Mouse (Mus musculus) neural tube, embryonic 12.5 days (tissue): ENCODE results near the gene Rnf186. TPM values are rescaled to one million over a fixed set of nuclear protein-coding genes. Genes with fewer than 3 reads are reported as not detected.
"Not testable (repeated sequence)": the region's sequence is repeated elsewhere in the genome, so short reads cannot be mapped to it uniquely, and the experiment has no call there.

Experiments used
- ATAC-seq: fragments of 200-750 bp; cut with Nextera tagmentation; 2 replicates; pipeline ENCODE4 v1.8.0; 2017; ENCODE audit warnings: low read depth, mild to moderate bottlenecking, moderate TSS enrichment, moderate library complexity; ENCODE audit not compliant: low FRiP score
- H3K27ac ChIP-seq: fragments of 300-500 bp; sonication (generic); 2 replicates; pipeline ENCODE4 v1.5.1; 2016
- H3K27me3 ChIP-seq: fragments of 300-500 bp; sonication (generic); replicated peaks from 2 replicates; pipeline ENCODE4 v1.6.1; 2016; ENCODE audit warnings: mild to moderate bottlenecking
- H3K36me3 ChIP-seq: fragments of 300-500 bp; sonication (generic); 2 replicates; pipeline ENCODE4 v1.6.1; 2016; ENCODE audit warnings: mild to moderate bottlenecking
- H3K4me1 ChIP-seq: fragments of 300-500 bp; sonication (generic); 2 replicates; pipeline ENCODE4 v1.6.1; 2016
- H3K4me2 ChIP-seq: fragments of 300-500 bp; sonication (generic); replicated peaks from 2 replicates; pipeline ENCODE4 v1.6.1; 2016; ENCODE audit warnings: mild to moderate bottlenecking
- H3K4me3 ChIP-seq: fragments of 300-500 bp; sonication (generic); 2 replicates; pipeline ENCODE4 v1.5.1; 2016
- H3K9ac ChIP-seq: fragments of 300-500 bp; sonication (generic); 2 replicates; pipeline ENCODE4 v1.6.1; 2016; ENCODE audit warnings: mild to moderate bottlenecking
- H3K9me3 ChIP-seq: fragments of 300-500 bp; sonication (generic); 2 replicates; pipeline ENCODE4 v1.6.1; 2016; ENCODE audit warnings: mild to moderate bottlenecking
- WGBS: fragments of 180-500 bp; shearing (Covaris S2); methylation state at CpG from one replicate; pipeline ENCODE4 v1.1.7; 2016; 5-methylcytosine and 5-hydroxymethylcytosine counted together
- polyA plus RNA-seq: library from polyadenylated mRNA; unstranded; fragments of >200 nt; fragmentation: Nextera tagmentation; extraction: Ambion mirVana; gene quantifications from 2 replicates; pipeline ENCODE4 v1.2.1, GENCODE M21; 2016

Gene Rnf186
- polyA plus RNA-seq, 1 experiment from 2014 or later: not detected

DNA sequence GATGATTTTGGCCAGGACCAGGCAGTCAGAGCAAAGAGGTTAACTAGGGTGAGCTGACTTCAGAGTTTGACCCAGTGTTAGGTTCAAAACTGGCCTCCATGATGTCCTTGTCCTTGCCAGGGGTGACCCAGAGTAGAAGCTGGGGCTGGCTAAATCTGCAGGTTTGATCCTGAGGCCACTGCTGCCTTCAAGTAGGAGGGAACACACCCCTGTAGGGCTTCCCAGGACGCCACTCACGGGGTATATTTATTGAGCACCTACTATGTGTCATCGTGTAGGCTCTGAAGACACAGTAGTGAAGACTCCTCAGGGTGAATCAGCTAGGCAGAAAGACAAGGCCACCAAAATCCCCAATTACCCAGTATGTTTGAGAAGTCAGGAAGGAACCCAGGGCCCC, 6.8 kb downstream of the Rnf186 start:
- Histone ChIP-seq H3K4me2 (peak overlapping the region; percentile 97), H3K9me3 (no peaks in the 10 kb centered on the region), H3K4me3 (0 out of 2 replicates have a peak overlapping the region, but pooled peaks have one; percentile 54), H3K9ac (no peak overlapping the region; the same call in 1 of the 2 replicates), H3K4me1 (peaks cover 16% of the 10 kb centered on the region), H3K27me3 (no peaks in the 10 kb centered on the region), H3K36me3 (no peaks in the 10 kb centered on the region), H3K27ac (no peak overlapping the region)
- WGBS: 41% methylated on average over 3 of the region's 3 CpGs
- ATAC-seq: no peak

- not testable (repeated sequence) for H3K27me3 ChIP-seq, H3K9ac ChIP-seq, ATAC-seq, H3K4me2 ChIP-seq, H3K9me3 ChIP-seq, H3K36me3 ChIP-seq, H3K27ac ChIP-seq, H3K4me3 ChIP-seq
- 92% methylated on average over 2 of the region's 2 CpGs for WGBS
- H3K4me1 ChIP-seq: peaks cover 16% of the 10 kb centered on the region
Measured at GRCm38 (mm10) chr4:138974540-138974939, 7.6 kb downstream of the Rnf186 start.

DNA sequence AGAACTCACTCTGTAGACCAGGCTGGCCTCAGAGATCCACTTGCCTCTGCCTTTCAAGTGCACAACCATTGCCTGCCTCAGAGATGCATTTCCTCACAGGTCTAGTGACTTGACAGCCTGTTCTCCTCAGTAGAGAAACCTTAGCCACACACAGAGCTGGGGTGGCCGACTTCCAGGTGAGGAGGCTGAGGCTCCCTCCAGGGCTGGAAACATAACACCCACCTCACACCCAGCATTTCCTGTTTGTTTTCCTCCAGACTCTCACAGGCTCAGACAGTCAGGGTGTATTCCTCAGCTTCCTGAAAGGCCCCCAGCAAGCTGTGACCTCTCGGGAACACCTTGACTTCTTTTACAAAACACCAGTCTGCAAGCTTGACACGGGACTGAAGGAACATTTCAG, 8.3 kb downstream of the Rnf186 start:
- peaks cover 16% of the 10 kb centered on the region for H3K4me1 ChIP-seq
- 71% methylated on average over 3 of the region's 3 CpGs for WGBS
- ATAC-seq: no peak
- no peaks in the 10 kb centered on the region for H3K27me3 ChIP-seq
- H3K27ac ChIP-seq: no peak overlapping the region
- H3K9me3 ChIP-seq: no peaks in the 10 kb centered on the region
- H3K36me3 ChIP-seq: no peaks in the 10 kb centered on the region
- H3K9ac ChIP-seq: no peak overlapping the region
- no peak overlapping the region for H3K4me2 ChIP-seq
- H3K4me3 ChIP-seq: no peak overlapping the region

DNA sequence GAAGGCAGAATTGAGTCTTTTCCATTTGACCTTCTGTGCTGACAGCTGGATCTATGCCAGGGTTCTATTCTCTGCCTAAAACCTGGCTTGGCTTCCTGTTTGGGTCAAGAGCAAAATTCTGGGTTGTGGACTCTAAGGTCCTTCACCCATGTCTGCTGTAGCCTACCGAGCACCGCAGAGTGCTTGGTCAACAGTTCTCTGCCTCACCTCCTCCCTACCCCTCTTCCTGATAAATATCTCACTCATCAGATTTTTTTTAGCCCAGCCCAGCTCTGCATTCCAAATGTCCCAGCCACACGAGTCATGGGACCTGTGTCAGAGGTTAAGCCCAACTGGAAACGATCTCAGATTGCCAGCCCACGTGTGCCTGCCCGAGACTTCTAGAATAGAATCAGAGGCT, 9.1 kb downstream of the Rnf186 start:
- no peak overlapping the region for H3K9ac ChIP-seq
- H3K9me3 ChIP-seq: no peaks in the 10 kb centered on the region
- 83% methylated on average over 6 of the region's 6 CpGs for WGBS
- H3K27me3 ChIP-seq: no peaks in the 10 kb centered on the region
- ATAC-seq: no peak
- H3K27ac ChIP-seq: no peak overlapping the region
- H3K4me3 ChIP-seq: no peak overlapping the region
- H3K4me2 ChIP-seq: no peak overlapping the region
- no peaks in the 10 kb centered on the region for H3K36me3 ChIP-seq
- H3K4me1 ChIP-seq: peaks cover 16% of the 10 kb centered on the region

DNA sequence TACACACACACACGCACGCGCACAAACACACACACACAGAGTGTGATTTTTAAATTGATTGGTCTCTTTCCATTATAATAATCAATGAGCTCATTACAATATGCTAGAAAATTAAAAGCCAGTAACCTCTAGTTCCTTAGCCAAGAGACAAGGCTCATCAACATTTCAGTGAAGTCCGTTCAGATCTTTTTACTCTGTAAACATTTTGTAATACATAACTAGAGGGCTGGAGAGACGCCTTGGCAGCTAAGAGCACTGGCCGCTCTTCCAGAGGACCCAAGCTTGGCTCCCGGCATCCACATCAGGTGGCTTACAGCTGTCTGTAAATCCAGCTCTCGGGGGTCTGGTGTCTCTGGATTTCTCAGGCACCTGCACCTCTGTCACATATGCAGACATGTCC, 13.1 kb downstream of the Rnf186 start:
- Histone ChIP-seq H3K9me3 (no peaks in the 10 kb centered on the region), H3K9ac (no peak overlapping the region), H3K27me3 (no peaks in the 10 kb centered on the region), H3K4me3 (no peak overlapping the region), H3K4me1 (no peaks in the 10 kb centered on the region), H3K4me2 (no peak overlapping the region), H3K36me3 (no peaks in the 10 kb centered on the region), H3K27ac (no peak overlapping the region)
- 87% methylated on average over 8 of the region's 8 CpGs for WGBS
- ATAC-seq: no peak

GRCm38 (mm10) chr4:138980771-138981420, 14.0 kb downstream of the Rnf186 start:
- H3K9ac ChIP-seq: no peak overlapping the region
- H3K36me3 ChIP-seq: no peaks in the 10 kb centered on the region
- no peaks in the 10 kb centered on the region for H3K27me3 ChIP-seq
- ATAC-seq: no peak
- peak overlapping the region; percentile 18 for H3K4me2 ChIP-seq
- no peaks in the 10 kb centered on the region for H3K9me3 ChIP-seq
- WGBS: 24% methylated on average over 12 of the region's 12 CpGs
- H3K4me1 ChIP-seq: no peaks in the 10 kb centered on the region
- H3K27ac ChIP-seq: no peak overlapping the region
- no peak overlapping the region for H3K4me3 ChIP-seq

DNA sequence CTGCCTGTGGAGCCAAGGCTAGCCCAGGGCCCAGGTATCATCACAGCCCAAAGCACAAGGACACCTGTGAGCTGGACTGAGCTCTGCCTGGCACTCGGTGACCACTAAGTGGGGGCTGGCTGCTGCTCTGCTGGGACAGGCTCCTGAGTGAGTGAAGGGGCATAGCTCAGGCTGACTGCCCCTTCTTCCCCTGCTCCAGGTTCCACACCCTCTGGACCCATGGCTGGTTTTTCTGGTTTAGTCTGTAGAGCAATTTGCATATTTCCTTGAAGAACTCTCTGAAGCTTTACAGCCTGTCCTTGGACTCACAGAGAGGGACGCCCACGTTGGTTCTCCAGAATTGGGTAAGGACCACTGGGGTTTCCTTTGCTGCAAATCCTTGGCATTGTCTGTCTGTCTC, 16.5 kb downstream of the Rnf186 start:
- 75% methylated on average over 3 of the region's 3 CpGs for WGBS
- no peaks in the 10 kb centered on the region for H3K9me3 ChIP-seq
- no peak overlapping the region for H3K27ac ChIP-seq

GRCm38 (mm10) chr4:138984744-138985143, 17.8 kb downstream of the Rnf186 start:
- ATAC-seq: no peak
- Histone ChIP-seq H3K4me2 (no peak overlapping the region), H3K9me3 (no peaks in the 10 kb centered on the region), H3K4me3 (no peak overlapping the region), H3K27ac (no peak overlapping the region), H3K36me3 (no peaks in the 10 kb centered on the region), H3K27me3 (no peaks in the 10 kb centered on the region), H3K9ac (no peak overlapping the region), H3K4me1 (no peaks in the 10 kb centered on the region)
- 76% methylated on average over 7 of the region's 7 CpGs for WGBS

More for the DNA sequence above, 16.5 kb downstream of the Rnf186 start:
- H3K4me2 ChIP-seq: no peak overlapping the region
- no peak for ATAC-seq
- no peaks in the 10 kb centered on the region for H3K4me1 ChIP-seq
- H3K27me3 ChIP-seq: no peaks in the 10 kb centered on the region
- no peak overlapping the region for H3K4me3 ChIP-seq
- no peaks in the 10 kb centered on the region for H3K36me3 ChIP-seq
- H3K9ac ChIP-seq: no peak overlapping the region

DNA sequence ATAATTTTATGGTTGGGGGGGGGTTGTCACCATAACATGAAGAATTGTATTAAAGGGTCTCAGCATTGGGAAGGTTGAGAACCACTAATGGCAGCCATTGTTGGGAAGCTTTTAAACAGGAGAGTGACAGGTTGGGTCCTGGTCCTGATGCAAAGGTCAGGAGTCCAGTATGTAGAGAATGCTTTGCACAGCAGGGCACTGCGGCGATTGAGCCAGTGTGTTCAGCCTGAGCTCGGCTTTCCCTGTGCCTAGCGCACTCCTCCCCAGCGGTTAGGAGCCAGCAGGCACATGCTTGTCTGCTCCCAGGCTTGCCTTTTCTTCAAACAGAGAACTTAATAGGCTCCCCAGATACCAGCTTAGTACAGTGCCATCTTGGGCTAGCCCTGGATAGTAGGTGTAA, 19.4 kb downstream of the Rnf186 start:
- ATAC-seq: no peak
- Histone ChIP-seq H3K4me1 (no peaks in the 10 kb centered on the region), H3K27ac (no peak overlapping the region), H3K4me3 (no peak overlapping the region), H3K36me3 (no peaks in the 10 kb centered on the region), H3K9me3 (no peaks in the 10 kb centered on the region), H3K27me3 (no peaks in the 10 kb centered on the region), H3K4me2 (no peak overlapping the region), H3K9ac (no peak overlapping the region)
- 43% methylated on average over 5 of the region's 5 CpGs for WGBS

DNA sequence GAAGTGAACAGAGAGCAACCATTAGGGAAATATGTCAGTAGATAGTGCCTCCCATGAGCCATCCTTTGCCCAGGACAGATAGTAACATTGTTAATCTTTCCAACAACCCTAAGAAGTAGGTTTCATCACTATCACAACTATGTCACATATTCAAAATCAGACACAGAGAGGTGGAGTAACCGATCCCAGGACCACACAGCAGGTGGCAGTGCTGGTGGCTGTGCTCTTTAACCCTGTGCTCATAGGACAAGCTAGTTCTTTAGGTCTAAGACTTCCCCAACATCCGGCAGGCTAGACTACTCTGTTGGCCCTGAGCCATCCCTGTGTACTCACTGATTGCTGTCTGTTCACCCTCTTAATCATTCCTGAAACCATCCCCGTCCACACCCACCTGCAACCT, 27.5 kb downstream of the Rnf186 start:
- WGBS: 84% methylated on average over 3 of the region's 3 CpGs

DNA sequence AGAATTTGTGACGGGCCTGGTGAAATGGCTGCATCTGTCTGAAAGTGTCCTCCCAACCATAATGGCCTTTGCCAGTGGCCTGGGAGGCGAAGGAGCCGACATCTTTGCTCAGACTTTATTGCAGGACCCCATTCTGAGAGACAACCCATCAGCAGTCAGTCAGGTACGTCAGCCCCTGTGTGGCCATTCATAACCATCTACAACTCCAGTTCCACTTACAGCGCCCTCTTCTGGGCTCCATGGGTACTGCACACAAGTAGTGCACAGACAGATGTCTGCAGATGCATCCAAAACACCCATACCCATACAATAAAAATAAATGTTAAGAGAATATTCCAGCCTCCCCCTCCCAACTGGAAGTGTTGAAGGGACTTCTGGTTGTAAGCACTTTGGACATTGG, 29.5 kb downstream of the Rnf186 start:
- no peaks in the 10 kb centered on the region for H3K9me3 ChIP-seq
- no peak overlapping the region for H3K9ac ChIP-seq
- 76% methylated on average over 5 of the region's 5 CpGs for WGBS
- no peaks in the 10 kb centered on the region for H3K4me1 ChIP-seq
- H3K27ac ChIP-seq: no peak overlapping the region
- no peaks in the 10 kb centered on the region for H3K36me3 ChIP-seq
- H3K4me2 ChIP-seq: no peak overlapping the region
- no peaks in the 10 kb centered on the region for H3K27me3 ChIP-seq
- no peak overlapping the region for H3K4me3 ChIP-seq
- no peak for ATAC-seq

More for the DNA sequence above, 27.5 kb downstream of the Rnf186 start:
- H3K4me2 ChIP-seq: no peak overlapping the region
- H3K4me1 ChIP-seq: no peaks in the 10 kb centered on the region
- no peak overlapping the region for H3K4me3 ChIP-seq
- H3K27ac ChIP-seq: no peak overlapping the region
- H3K9me3 ChIP-seq: no peaks in the 10 kb centered on the region
- no peak overlapping the region for H3K9ac ChIP-seq
- H3K27me3 ChIP-seq: no peaks in the 10 kb centered on the region
- ATAC-seq: no peak
- H3K36me3 ChIP-seq: no peaks in the 10 kb centered on the region

DNA sequence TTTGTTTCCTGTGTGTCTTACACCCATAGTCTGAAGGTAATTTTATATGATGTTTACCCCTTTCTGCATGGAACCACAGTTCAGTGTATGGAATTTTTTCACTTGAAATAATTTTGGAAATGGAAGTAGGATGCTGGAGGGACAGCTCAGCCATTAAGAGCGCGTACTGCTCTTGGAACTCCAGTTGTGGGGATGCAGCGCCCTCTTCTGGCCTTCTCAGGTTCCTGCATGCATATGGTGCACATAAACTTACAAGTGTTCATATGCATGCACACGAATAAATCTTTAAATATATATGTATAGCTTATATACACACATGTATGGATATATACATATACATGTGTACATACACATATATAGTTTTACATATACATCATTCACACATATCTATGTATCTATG, 30.2 kb downstream of the Rnf186 start:
- no peak for ATAC-seq
- no peak overlapping the region for H3K4me3 ChIP-seq
- H3K9me3 ChIP-seq: no peaks in the 10 kb centered on the region
- H3K36me3 ChIP-seq: no peaks in the 10 kb centered on the region
- no peak overlapping the region for H3K9ac ChIP-seq
- no peaks in the 10 kb centered on the region for H3K4me1 ChIP-seq
- H3K4me2 ChIP-seq: no peak overlapping the region
- WGBS: 88% methylated on average over 4 of the region's 4 CpGs
- H3K27ac ChIP-seq: no peak overlapping the region
- H3K27me3 ChIP-seq: no peaks in the 10 kb centered on the region

GRCm38 (mm10) chr4:138998611-138999010, 31.7 kb downstream of the Rnf186 start:
- Histone ChIP-seq H3K4me3 (no peak overlapping the region), H3K27me3 (no peaks in the 10 kb centered on the region), H3K4me2 (no peak overlapping the region), H3K36me3 (no peaks in the 10 kb centered on the region), H3K9me3 (no peaks in the 10 kb centered on the region), H3K9ac (no peak overlapping the region), H3K27ac (no peak overlapping the region), H3K4me1 (no peaks in the 10 kb centered on the region)
- 86% methylated on average over 11 of the region's 11 CpGs for WGBS
- ATAC-seq: no peak
